Mouse (Mus musculus) A20 (cell line): ENCODE measurements around the gene Krtap5-2.
"Not testable (repeated sequence)": the region's sequence is repeated elsewhere in the genome, so short reads cannot be mapped to it uniquely, and the experiment has no call there.

ENCODE experiments used
- DNase-seq: peaks from one replicate; pipeline ENCODE4 v3.0.0-alpha.2; 2011; ENCODE audit warnings: low read depth, low spot score

Gene Krtap5-2

DNA sequence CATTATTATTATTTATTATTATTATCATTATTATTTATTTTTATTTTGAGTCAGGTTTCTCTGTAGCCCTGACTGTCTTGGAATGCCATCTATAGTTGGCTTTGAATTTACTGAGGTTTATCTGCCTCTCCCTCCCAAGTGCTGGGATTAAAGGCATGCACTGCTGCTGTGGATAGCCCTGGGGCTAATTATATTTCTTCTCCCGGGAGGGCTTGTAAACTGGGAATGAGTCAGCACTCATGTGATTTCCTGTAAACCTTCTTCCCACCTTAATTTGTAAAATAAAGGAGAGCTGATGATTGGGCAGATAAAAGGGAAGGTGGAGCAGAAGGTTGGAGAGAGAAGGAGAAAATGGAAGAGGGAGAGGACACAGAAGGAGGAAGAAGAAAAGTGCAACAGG lies 35.1 kb downstream of the Krtap5-2 start:
- no peak for DNase-seq

GRCm38 (mm10) chr7:142135934-142136333 lies 39.9 kb downstream of the Krtap5-2 start, which contains the start of gene Gm39115:
Gene Gm39115 (minus strand): TSS chr7:142136034.
- not testable (repeated sequence) for DNase-seq

DNA sequence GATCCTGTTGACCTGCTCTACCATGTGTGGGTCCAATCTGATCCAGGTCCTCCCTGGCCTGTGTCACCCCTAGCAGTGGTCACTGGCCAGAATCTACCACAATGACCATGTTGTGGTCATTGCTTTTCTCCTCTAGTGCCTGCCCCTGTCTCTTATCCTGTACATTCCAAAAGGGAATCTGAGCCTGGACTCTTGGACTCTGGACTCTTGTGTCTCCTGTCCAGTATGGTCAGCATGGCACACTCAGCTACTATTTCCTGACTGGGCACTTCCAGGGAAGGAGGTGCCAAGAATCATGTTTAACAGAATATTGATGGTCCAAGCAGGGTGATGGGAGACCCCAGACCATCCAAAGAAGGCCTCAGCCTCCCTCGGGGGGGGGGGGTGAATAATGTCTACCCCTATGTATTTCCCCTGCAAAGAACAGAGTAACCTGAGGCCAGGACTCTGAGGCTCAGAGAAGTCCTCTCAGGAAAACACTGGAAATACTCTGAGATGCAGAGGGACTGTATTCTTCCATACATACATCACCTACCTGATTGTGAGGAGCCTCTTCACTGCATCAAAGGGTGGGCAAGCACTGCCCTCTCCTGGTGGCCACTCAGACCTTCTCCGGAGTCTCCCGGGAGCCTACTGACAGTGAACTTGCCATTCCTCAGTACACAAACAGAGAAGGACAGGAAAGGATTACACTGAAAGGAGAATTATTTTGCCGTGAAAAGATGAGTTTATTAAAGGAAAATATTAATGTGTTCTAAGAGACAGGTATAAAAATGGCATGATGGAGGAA lies 41.4 kb downstream of the Krtap5-2 start:
- no peak for DNase-seq

DNA sequence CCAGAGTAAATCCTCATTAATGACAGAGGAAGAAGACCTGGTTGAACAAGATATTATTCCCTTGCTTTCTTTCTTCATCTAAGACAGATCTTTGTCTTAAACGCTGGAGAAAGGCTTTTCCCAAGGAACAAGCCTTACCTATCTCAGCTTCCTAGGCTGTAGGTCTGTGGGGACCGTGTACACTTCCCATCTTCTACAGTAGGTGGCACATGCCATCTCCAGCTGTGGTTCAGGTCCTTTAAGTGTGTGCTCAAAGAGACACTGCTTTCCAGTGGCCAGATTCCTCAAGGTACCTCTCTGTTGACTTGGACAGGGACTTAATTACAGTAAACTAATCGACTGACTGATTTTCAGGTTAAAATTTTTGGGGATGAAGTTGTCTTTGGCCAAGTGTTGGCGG lies 47.0 kb downstream of the Krtap5-2 start:
- DNase-seq = peak; percentile 15
